Mouse (Mus musculus) G1E (cell line): ENCODE measurements around the gene Rcn1.

ENCODE experiments used
- CTCF ChIP-seq: IDR thresholded peaks from 2 replicates; pipeline ENCODE4 v1.5.1; 2012; ENCODE audit warnings: low read depth, low read length, inconsistent platforms, mixed read lengths
- POLR2AphosphoS5 ChIP-seq: IDR thresholded peaks from 2 replicates; pipeline ENCODE4 v1.6.1; 2012; ENCODE audit warnings: low read depth, low read length, inconsistent platforms; ENCODE audit not compliant: insufficient replicate concordance

DNA sequence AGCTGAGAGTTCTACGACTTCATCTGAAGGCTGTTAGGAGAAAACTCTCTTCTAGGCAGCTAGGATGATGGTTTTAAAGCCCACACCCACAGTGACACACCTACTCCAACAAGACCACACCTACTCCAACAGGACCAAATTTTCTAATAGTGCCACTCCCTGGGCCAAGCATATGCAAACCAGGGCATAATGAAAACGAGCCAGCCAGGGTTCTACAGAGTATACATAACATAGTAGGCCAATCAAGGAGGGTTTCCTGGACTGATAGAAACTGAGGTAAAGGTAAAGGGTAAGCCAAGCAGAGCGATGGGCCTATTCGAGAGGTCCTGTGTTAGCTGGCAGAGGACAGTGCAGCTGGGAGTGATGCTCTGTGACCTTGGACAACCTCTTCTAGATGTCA is 1.4 kb upstream of the Rcn1 start:
- TF ChIP-seq CTCF (no peak), POLR2AphosphoS5 (no peak)
